ENCODE assay signal across 13 mouse cellular contexts in genomic region chr15:25589318-25589902, GRCm38 (mm10). TPM values are rescaled to one million over a fixed set of nuclear protein-coding genes. Genes with fewer than 3 reads are reported as not detected.
A peak's percentile ranks its signal among the peaks of the same experiment; 100 is the strongest.
DNase-seq lines count a peak whose midpoint lies in the region; ATAC-seq and TF ChIP-seq lines count a peak whose summit lies in the region.
"Had no signal": no experiment of that assay in that cellular context is flagged by ENCODE, and none has a peak within 500 bp of the region (broad histone marks: within the 10 kb centered on the region; RNA-seq: fewer than 3 reads in every experiment).

No protein-coding gene starts in this region.

- H3K4me3 ChIP-seq in lung, embryonic 16.5 days (ENCODE audit: low read length) = no peak overlapping the region
- H3K4me3 ChIP-seq in liver, adult 2 months (ENCODE audit: insufficient read depth, low read depth, low read length) = no peak overlapping the region
- no peak overlapping the region for H3K4me3 ChIP-seq in forebrain, postnatal 0 days (ENCODE audit: low read depth, low read length)
- H3K4me3 ChIP-seq: erythroblast, embryonic 14.5 days; hindbrain, embryonic 15.5 days; limb, embryonic 10.5 days had no signal

- no peak for DNase-seq in lung, adult 18-20 months
- DNase-seq in kidney, adult 9 months = peak; percentile 64
- DNase-seq in liver, adult 2 months (ENCODE audit: extremely low read depth, low read depth, low spot score) = peak; percentile 91
- DNase-seq in yolk sac, embryonic 10.5 days (ENCODE audit: low spot score) = peak; percentile 72
- no peak for DNase-seq in forebrain, postnatal 0 days
- DNase-seq in gastrocnemius, adult 8-10 months (ENCODE audit: low spot score in 2 of 2) = no peak
- DNase-seq: layer of hippocampus, adult 9-11 months; right cerebral cortex, postnatal 4 days had no signal

- no peak overlapping the region for H3K9ac ChIP-seq in lung, embryonic 16.5 days (ENCODE audit: low read length)
- H3K9ac ChIP-seq in liver, adult 2 months (ENCODE audit: low read depth, low read length) = no peak overlapping the region
- H3K9ac ChIP-seq in forebrain, postnatal 0 days = no peak overlapping the region
- H3K9ac ChIP-seq: hindbrain, embryonic 15.5 days had no signal

- no peaks in the 10 kb centered on the region for H3K27me3 ChIP-seq in lung, embryonic 16.5 days (ENCODE audit: control insufficient read depth, insufficient read depth, low read depth, low read length)
- no peaks in the 10 kb centered on the region for H3K27me3 ChIP-seq in liver, adult 2 months (ENCODE audit: control insufficient read depth, insufficient read depth, low read length)
- H3K27me3 ChIP-seq in forebrain, postnatal 0 days (ENCODE audit: insufficient read depth, low read length) = no peaks in the 10 kb centered on the region
- H3K27me3 ChIP-seq: hindbrain, embryonic 15.5 days had no signal

- H3K79me2 ChIP-seq in liver, adult 2 months (ENCODE audit: control insufficient read depth, insufficient read depth, low read length) = no peaks in the 10 kb centered on the region

- no peak overlapping the region for H3K4me2 ChIP-seq in lung, embryonic 16.5 days (ENCODE audit: low read depth, low read length)
- H3K4me2 ChIP-seq in forebrain, postnatal 0 days (ENCODE audit: low read depth) = no peak overlapping the region
- H3K4me2 ChIP-seq: hindbrain, embryonic 15.5 days had no signal

- peaks cover 19% of the 10 kb centered on the region for H3K4me1 ChIP-seq in lung, embryonic 16.5 days (replicated peaks; ENCODE audit: control insufficient read depth, insufficient read depth, low read length)
- H3K4me1 ChIP-seq in liver, adult 2 months (ENCODE audit: control insufficient read depth, insufficient read depth, low read length) = peaks cover 6% of the 10 kb centered on the region
- H3K4me1 ChIP-seq in forebrain, postnatal 0 days (ENCODE audit: insufficient read depth) = no peaks in the 10 kb centered on the region
- H3K4me1 ChIP-seq: hindbrain, embryonic 15.5 days had no signal

- H3K9me3 ChIP-seq in lung, embryonic 16.5 days (ENCODE audit: control insufficient read depth, low read length) = no peaks in the 10 kb centered on the region
- H3K9me3 ChIP-seq in forebrain, postnatal 0 days (ENCODE audit: low read length) = no peaks in the 10 kb centered on the region
- H3K9me3 ChIP-seq: hindbrain, embryonic 15.5 days; limb, embryonic 10.5 days had no signal

- ATAC-seq in lung, embryonic 16.5 days (ENCODE audit: low read depth) = no peak
- no peak for ATAC-seq in forebrain, postnatal 0 days
- ATAC-seq: activated CD4-positive, CD25-positive, alpha-beta regulatory T cell, adult 4 months had no signal

- peak overlapping the region; percentile 71 for H3K27ac ChIP-seq in lung, embryonic 16.5 days (ENCODE audit: low read length)
- peak overlapping the region; percentile 64 for H3K27ac ChIP-seq in liver, adult 2 months (replicated peaks; ENCODE audit: insufficient read depth, low read depth, low read length)
- no peak overlapping the region for H3K27ac ChIP-seq in forebrain, postnatal 0 days (ENCODE audit: low read depth, low read length)
- H3K27ac ChIP-seq: hindbrain, embryonic 15.5 days; limb, embryonic 10.5 days had no signal

- TF ChIP-seq POLR2A in liver, adult 2 months (IDR thresholded peaks at IDR 0.05; ENCODE audit: extremely low read depth, insufficient read depth, low read length) = no peak

- no peak for TF ChIP-seq CTCF in liver, adult 2 months (IDR thresholded peaks at IDR 0.05; ENCODE audit: low read depth, low read length)
- no peak for TF ChIP-seq CTCF in forebrain, postnatal 0 days (IDR thresholded peaks at IDR 0.05; ENCODE audit: low read depth)

- WGBS in lung, embryonic 16.5 days = 52% methylated on average over 11 of the region's 11 CpGs
- WGBS in liver, adult 2 months = 40% methylated on average over 11 of the region's 11 CpGs
- WGBS in forebrain, postnatal 0 days = 88% methylated on average over 11 of the region's 11 CpGs

- no peaks in the 10 kb centered on the region for H3K36me3 ChIP-seq in lung, embryonic 16.5 days (ENCODE audit: control insufficient read depth, insufficient read depth, low read length)
- H3K36me3 ChIP-seq in liver, adult 2 months (ENCODE audit: control insufficient read depth, insufficient read depth, low read length) = no peaks in the 10 kb centered on the region
- no peaks in the 10 kb centered on the region for H3K36me3 ChIP-seq in forebrain, postnatal 0 days (ENCODE audit: insufficient read depth)
- H3K36me3 ChIP-seq: hindbrain, embryonic 15.5 days; limb, embryonic 10.5 days had no signal

RNA-seq across cellular contexts. Expression of gene Myo10, which starts 32.9 kb away (rescaled TPM):
- polyA plus RNA-seq in lung, embryonic 16.5 days (2015; fragmentation: Nextera tagmentation; extraction: Ambion mirVana) = 29.3 and 33.2 TPM in 2 replicates
- 21.4 and 21.5 TPM in 2 replicates for total RNA-seq in liver, adult 2 months (2014; rRNA removed)
- 11.9 and 15.7 TPM in 2 replicates for polyA plus RNA-seq in liver, adult 2 months (2012; rRNA removed)
- 17.2 and 24.2 TPM in 2 replicates for total RNA-seq in forebrain, postnatal 0 days (2014; rRNA removed)
- 11.3 and 22.3 TPM in 2 replicates for polyA plus RNA-seq in forebrain, postnatal 0 days (2015; fragmentation: Nextera tagmentation; extraction: Ambion mirVana)
- 10 to 100 TPM; 50.1 to 61.3 (median 55.3) TPM for total RNA-seq in gastrocnemius, adult 8-10 months (2022)

Comparison
In these comparisons a context has a peak if more than half of its experiments do, and no peak if none do; other contexts are left out.
1. DNase-seq: peak in kidney, adult 9 months (single experiment), liver, adult 2 months (single experiment) and yolk sac, embryonic 10.5 days (single experiment); none in lung, adult 18-20 months (0 of 2), forebrain, postnatal 0 days (single experiment) and gastrocnemius, adult 8-10 months (0 of 2).